Mouse (Mus musculus) thymus, adult 2 months (tissue): ENCODE measurements around the gene B4galt2.

Experiments used
- CTCF ChIP-seq: fragments of 200-500 bp; IDR thresholded peaks from 2 replicates; pipeline ENCODE4 v1.5.1; 2012; ENCODE audit warnings: mild to moderate bottlenecking, control low read depth, low read length, moderate library complexity, borderline replicate concordance; ENCODE audit not compliant: control insufficient read depth, poor library complexity, insufficient read depth; ENCODE audit errors: extremely low read depth
- POLR2A ChIP-seq: fragments of 200-500 bp; IDR thresholded peaks from 2 replicates; pipeline ENCODE4 v1.6.1; 2012; ENCODE audit warnings: mild to moderate bottlenecking, low read length, control low read depth, moderate library complexity; ENCODE audit not compliant: control insufficient read depth, poor library complexity, insufficient read depth; ENCODE audit errors: extremely low read depth

DNA sequence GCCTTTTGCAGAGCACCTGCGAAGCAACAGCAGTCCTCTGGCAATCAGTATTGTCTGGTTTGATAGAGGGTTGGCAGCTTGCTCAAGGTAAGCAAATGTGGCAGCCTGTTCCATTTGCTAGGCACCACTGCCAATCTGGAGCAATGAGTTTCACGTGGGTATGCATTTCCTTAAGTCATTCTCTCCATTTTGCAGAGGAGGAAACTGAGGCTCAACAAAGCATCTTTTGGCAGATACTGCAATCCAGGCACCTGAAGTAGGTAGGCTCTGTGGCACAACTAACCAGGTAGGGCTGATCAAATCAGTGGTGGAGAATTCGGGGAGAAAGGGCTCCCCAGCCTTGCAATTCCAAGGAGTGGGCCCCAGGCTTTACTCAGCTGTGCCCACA is 48.8 kb downstream of the B4galt2 start, which contains the start of gene Slc6a9:
- no peak for TF ChIP-seq CTCF
- TF ChIP-seq POLR2A: no peak
